Mouse (Mus musculus): ENCODE measurements around the gene Cdcp2.

DNA sequence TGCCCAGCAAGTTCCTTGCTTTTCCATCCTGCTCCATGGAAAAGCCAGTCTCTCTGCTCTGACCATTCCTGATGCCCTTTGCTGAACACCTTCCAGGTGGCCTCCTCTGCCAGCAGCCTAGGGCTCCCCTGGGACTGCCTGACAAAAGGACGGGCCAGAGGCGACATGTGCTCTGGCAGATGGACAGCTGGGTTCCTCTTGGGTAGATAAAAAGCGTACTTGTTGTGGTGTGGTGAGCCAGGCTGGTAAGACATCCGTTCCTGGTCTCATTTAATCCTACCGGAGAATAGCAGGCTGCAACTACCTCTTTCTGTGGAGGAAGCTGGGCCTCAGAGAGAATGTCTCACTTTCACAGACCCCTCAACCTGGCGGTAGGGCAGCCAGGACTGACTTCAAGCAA lies 648 bp upstream of the Cdcp2 start:
- TF ChIP-seq NRF1 (IDR thresholded peaks at IDR 0.05; ENCODE audit: low read depth, low read length) (no peak), POLR2A (IDR thresholded peaks at IDR 0.05; ENCODE audit: low read depth, low read length) (no peak)
